In genomic region chr11:8860878-8861277, GRCm38 (mm10) we compare ENCODE assay signal across 9 mouse cellular contexts.
DNase-seq lines count a peak whose midpoint lies in the region; ATAC-seq and TF ChIP-seq lines count a peak whose summit lies in the region.
"Had no signal": no experiment of that assay in that cellular context is flagged by ENCODE, and none has a peak within 500 bp of the region (broad histone marks: within the 10 kb centered on the region; RNA-seq: fewer than 3 reads in every experiment).

No protein-coding gene starts in this region.

- TF ChIP-seq POLR2A in heart, adult 2 months (IDR thresholded peaks at IDR 0.05; ENCODE audit: insufficient read depth, low read depth, low read length): no peak
- TF ChIP-seq POLR2A in spleen, adult 2 months (IDR thresholded peaks at IDR 0.05; ENCODE audit: low read depth, low read length): no peak

- no peak overlapping the region for H3K4me3 ChIP-seq in heart, adult 2 months
- no peak overlapping the region for H3K4me3 ChIP-seq in heart, embryonic 12.5 days
- no peak overlapping the region for H3K4me3 ChIP-seq in spleen, adult 2 months (ENCODE audit: extremely low read depth, insufficient read depth, insufficient read length)
- H3K4me3 ChIP-seq: limb, embryonic 13.5 days had no signal

- no peak overlapping the region for H3K27ac ChIP-seq in heart, adult 2 months
- H3K27ac ChIP-seq in heart, embryonic 12.5 days (ENCODE audit: poor library complexity, severe bottlenecking): no peak overlapping the region
- no peak overlapping the region for H3K27ac ChIP-seq in spleen, adult 2 months (ENCODE audit: insufficient read depth, low read length)
- H3K27ac ChIP-seq: limb, embryonic 13.5 days had no signal

- TF ChIP-seq EP300 in heart, adult 2 months (IDR thresholded peaks at IDR 0.05; ENCODE audit: insufficient read depth, low read depth, low read length): no peak

- no peak overlapping the region for H3K9ac ChIP-seq in heart, adult 2 months (ENCODE audit: low read depth, low read length)
- H3K9ac ChIP-seq in heart, embryonic 12.5 days: no peak overlapping the region
- H3K9ac ChIP-seq: limb, embryonic 13.5 days had no signal

- peak; percentile 50 for TF ChIP-seq CTCF in heart, adult 2 months (IDR thresholded peaks at IDR 0.05)
- TF ChIP-seq CTCF in spleen, adult 2 months (IDR thresholded peaks at IDR 0.05; ENCODE audit: extremely low read depth, insufficient read depth, insufficient read length, insufficient replicate concordance): peak; percentile 6; the same call in 1 of the 2 replicates

- no peak for ATAC-seq in heart, embryonic 12.5 days (ENCODE audit: insufficient number of reproducible peaks, low FRiP score)

- H3K4me1 ChIP-seq in heart, adult 2 months (ENCODE audit: control insufficient read depth, insufficient read depth, low read length): no peaks in the 10 kb centered on the region
- no peaks in the 10 kb centered on the region for H3K4me1 ChIP-seq in heart, embryonic 12.5 days (replicated peaks)
- no peaks in the 10 kb centered on the region for H3K4me1 ChIP-seq in spleen, adult 2 months (ENCODE audit: control insufficient read depth, insufficient read depth, insufficient read length)

- H3K79me2 ChIP-seq in heart, adult 2 months (replicated peaks; ENCODE audit: control insufficient read depth, insufficient read depth, low read length): no peaks in the 10 kb centered on the region

- no peak overlapping the region for H3K4me2 ChIP-seq in heart, embryonic 12.5 days
- H3K4me2 ChIP-seq: limb, embryonic 13.5 days had no signal

- no peaks in the 10 kb centered on the region for H3K36me3 ChIP-seq in heart, adult 2 months (ENCODE audit: control insufficient read depth, insufficient read depth, low read length)
- H3K36me3 ChIP-seq in heart, embryonic 12.5 days: no peaks in the 10 kb centered on the region
- H3K36me3 ChIP-seq in spleen, adult 2 months (ENCODE audit: control insufficient read depth, insufficient read depth, low read length): no peaks in the 10 kb centered on the region
- H3K36me3 ChIP-seq: limb, embryonic 13.5 days had no signal

- 36% methylated on average over 3 of the region's 3 CpGs for WGBS in heart, adult 2 months
- WGBS in heart, embryonic 12.5 days: 18% methylated on average over 3 of the region's 3 CpGs
- 39% methylated on average over 3 of the region's 3 CpGs for WGBS in spleen, adult 2 months

- DNase-seq in heart, adult 2 months: no peak
- DNase-seq in spleen, adult 2 months (ENCODE audit: low read depth in 1 of 2, low spot score in 2 of 2): no peak
- DNase-seq in spleen, adult 12 weeks (ENCODE audit: low spot score): no peak
- peak; percentile 28 for DNase-seq in brain, adult 2 months (ENCODE audit: low read depth, low spot score)
- DNase-seq in thymus, postnatal 14 days: peak; percentile 50
- DNase-seq in T-cell, adult 2 months (ENCODE audit: low spot score): no peak
- DNase-seq in ovary, postnatal 10 days (ENCODE audit: low spot score): no peak

- intact Hi-C loops in heart, adult 2 months (cut with DNase I): loop anchor here (1.0 to 2.0 kb wide), 2 partner anchors 326 to 436 kb away; no protein-coding TSS in a partner anchor

- H3K27me3 ChIP-seq in heart, adult 2 months (ENCODE audit: control insufficient read depth, insufficient read depth, low read length): no peaks in the 10 kb centered on the region; the same call in 1 of the 2 replicates
- no peaks in the 10 kb centered on the region for H3K27me3 ChIP-seq in heart, embryonic 12.5 days (replicated peaks)
- H3K27me3 ChIP-seq in spleen, adult 2 months (ENCODE audit: control insufficient read depth, insufficient read depth, low read length): no peaks in the 10 kb centered on the region
- H3K27me3 ChIP-seq: limb, embryonic 13.5 days had no signal

- no peaks in the 10 kb centered on the region for H3K9me3 ChIP-seq in heart, embryonic 12.5 days (replicated peaks)
- H3K9me3 ChIP-seq: limb, embryonic 13.5 days had no signal

Comparison
In these comparisons a context has a peak if more than half of its experiments do, and no peak if none do; other contexts are left out.
1. DNase-seq: peak in brain, adult 2 months (single experiment) and thymus, postnatal 14 days (single experiment); none in heart, adult 2 months (0 of 2), spleen, adult 2 months (0 of 2), spleen, adult 12 weeks (single experiment), T-cell, adult 2 months (single experiment) and ovary, postnatal 10 days (single experiment).